Mouse (Mus musculus) hematopoietic stem cell, adult 5-6 weeks (primary cell): ENCODE measurements at regions not wholly inside any gene's neighbourhood (a gene's known extent, or its start where the extent isn't known, plus 50 kb on each side); places are given as distances from the start of the nearest gene placed in this dataset.
"Not testable (repeated sequence)": the region's sequence is repeated elsewhere in the genome, so short reads cannot be mapped to it uniquely, and the experiment has no call there.

Experiments used
- ATAC-seq, 2 experiments: fragments of 125-278 bp in 1 of 2; replicated peaks in 1 of 2; 2 replicates each; pipeline ENCODE4 v1.8.0; 2016 to 2017; ENCODE audit warnings: inconsistent platforms in 2 of 2, mild to moderate bottlenecking in 2 of 2, moderate number of reproducible peaks in 2 of 2, low read depth in 1 of 2, moderate TSS enrichment in 1 of 2; ENCODE audit not compliant: low FRiP score in 2 of 2, poor library complexity in 2 of 2, severe bottlenecking in 2 of 2, insufficient read depth in 1 of 2, low TSS enrichment in 1 of 2

- ATAC-seq: no peak
Measured at GRCm38 (mm10) chr14:58282708-58283290, 212.5 kb downstream of the Fgf9 start.

DNA sequence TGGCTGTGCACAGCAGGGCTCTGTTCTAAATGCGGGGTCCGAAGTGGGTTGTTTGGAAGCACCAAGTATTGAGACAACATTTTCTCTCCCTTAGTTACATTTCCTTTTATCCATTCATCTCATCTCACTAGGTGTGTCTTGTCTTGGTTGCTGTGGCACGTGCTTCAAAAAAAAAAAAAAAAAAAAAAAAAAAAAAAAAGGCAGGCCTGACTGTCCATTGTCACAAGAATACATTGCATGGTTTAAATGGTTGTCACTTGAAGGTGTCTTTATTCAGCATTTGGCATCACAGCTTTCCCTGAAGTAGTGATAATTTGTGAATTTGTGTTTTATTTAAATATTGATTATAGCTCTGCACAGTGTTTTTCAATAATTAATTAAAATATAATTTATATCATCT, 211.9 kb downstream of the Fgf9 start:
- no peak for ATAC-seq

- not testable (repeated sequence) for ATAC-seq
Measured at GRCm38 (mm10) chr14:58274440-58274839, 204.1 kb downstream of the Fgf9 start.

DNA sequence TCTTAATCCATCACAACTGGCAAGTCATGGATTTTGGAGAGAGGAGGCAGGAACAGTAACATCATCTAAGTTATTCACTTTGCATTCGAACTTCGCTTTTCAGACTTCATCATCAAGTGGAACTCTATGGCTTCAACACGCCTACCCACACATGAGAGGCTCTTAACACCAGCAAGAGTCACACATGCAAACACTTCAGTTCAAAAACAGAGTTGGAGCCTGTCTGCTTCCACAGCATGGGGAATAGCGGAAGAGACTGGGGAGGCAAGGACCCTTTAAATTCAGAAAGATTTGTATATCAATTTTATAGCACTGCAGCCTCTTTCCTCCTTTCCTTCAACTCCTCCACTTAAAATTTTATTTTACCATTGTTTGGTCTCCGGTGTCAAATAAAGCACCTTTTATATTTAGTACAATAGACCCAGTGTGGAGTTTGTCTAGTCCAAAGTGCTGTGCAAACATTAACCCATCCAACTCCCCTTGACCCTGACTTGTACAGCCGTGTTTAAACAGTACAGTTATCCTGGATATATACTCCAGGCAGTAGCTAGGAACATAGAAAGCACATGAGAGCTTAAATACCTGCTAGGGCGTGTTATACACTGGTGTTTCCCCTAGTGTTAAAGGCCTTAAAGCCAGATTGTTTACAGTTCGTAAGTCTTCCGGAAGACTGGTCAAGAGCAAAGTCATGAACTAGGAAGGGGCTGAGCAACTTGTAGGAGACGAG, 203.5 kb downstream of the Fgf9 start:
- ATAC-seq: no peak

- no peak for ATAC-seq
Measured at GRCm38 (mm10) chr14:58265373-58265772, 195.0 kb downstream of the Fgf9 start.

DNA sequence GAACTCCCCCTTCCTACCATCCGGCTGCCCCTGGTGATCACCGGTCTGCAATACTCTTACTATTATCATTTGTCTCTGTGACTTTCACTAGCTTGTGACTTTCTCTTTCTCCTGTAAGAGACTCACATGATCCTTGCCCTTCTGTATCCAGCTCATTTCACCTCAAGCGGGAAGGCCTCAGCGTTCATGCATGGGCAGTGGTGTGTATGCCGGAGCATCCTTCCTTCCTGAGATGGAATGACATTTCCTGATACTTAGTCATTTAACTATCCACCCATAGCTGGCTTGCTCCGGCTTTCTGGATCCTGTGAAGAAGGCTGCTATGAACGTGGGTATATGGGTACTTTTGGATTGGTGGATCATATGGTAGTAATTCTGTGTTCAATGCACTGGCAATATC, 194.1 kb downstream of the Fgf9 start:
- no peak for ATAC-seq

DNA sequence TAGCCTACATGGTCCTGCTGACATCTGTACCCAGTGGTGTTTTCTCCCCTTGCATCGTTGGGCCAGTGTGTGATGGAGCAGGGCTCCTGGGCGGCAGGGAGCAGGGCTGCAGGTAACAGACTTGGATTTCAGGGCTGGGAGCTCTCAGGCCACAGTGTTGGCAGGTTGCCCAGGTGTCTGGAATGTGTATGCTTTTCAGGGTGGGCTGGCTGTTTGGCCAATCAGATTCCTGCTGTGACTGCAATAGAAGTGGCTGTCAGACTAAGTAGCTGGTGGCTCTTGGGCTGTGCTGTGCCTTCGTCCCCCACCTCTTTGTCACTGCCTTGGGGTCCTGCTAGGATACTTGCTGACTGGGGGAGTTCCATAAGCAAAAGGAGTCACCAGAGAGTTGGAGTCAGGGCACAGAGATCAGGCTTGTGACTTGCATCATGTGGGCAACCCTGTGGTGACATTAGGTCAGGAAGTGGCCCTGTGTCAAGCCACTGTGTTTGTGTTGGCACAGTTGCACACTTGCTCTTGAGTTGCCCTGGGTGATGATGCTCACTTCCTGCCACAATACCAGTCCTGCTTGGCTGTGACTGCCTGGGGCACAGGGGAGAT, 183.1 kb downstream of the Fgf9 start:
- ATAC-seq: peak; percentile 95 to 98

DNA sequence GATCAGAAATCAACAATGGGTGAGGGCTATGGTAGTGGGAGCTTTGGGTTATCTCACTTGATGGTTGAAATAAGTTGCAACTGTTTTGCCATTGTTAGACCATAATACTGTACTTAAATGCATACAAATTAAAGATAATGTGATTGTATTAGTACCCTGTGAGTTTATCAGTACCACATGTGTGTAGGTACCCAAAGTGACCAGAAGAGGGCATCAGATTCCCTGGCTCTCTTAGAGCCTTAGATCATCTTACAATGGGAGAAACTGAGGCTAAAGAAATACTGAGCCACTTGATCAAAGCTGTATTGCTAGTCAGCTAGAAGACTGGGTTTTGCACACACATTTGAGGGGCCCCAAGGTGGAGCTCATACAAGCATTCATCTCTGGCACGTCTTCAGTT, 155.5 kb downstream of the Fgf9 start:
- no peak for ATAC-seq

DNA sequence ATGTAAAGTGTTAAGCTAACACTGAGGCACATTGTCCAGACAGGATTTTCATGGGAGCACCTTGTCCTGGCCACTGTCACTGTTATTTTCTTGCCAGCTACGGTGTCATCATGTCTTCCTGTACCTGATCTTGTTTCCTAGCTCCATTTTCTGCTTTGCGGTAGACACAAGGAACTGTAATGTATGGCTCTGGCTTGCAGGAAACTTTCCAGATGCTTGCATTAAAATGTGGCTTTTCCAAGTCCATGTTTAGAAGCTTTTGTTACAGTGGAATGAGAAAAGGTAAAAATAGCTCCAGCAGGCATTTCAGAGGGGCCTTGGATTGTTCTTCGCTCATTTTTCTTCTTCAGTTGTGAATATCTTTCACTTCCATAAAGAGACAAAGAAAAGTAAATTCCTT, 154.1 kb downstream of the Fgf9 start:
- no peak for ATAC-seq

- no peak for ATAC-seq
Measured at GRCm38 (mm10) chr14:58208401-58208800, 138.1 kb downstream of the Fgf9 start.

DNA sequence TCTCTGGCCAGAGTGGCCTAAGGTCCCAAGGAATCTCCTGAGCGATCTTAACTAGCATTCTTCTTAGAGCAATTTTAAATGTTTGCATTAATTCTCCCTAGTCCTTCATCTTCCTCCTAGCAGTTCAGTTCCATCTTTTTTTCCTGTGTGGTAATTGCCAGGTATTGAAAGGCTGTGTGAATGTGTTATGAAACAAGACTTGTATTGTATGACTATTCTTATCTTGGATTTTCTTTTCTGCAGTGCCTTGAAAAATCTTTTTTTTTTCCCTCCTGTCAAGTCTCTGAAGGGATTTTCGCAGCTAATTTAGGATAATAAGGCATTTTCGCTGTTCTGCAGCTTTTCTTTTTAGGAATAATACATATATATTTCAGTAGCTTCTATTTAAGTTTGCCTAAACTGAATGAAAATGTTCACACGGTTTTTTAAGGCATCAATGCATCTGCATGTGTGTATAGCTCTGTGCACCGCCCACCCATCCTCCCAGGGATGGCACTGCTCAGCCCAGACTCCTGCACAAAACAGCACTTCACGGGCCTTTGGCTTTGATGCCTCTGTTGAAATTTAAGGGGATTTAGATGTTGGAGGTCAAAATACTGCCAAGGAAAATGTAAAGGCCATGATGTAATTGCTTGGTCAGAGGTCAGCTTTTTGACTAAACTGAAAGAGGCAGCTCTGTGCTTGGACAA, 132.4 kb downstream of the Fgf9 start:
- no peak for ATAC-seq

GRCm38 (mm10) chr14:58189948-58190347, 119.6 kb downstream of the Fgf9 start:
- ATAC-seq: no peak

- ATAC-seq: no peak
Measured at GRCm38 (mm10) chr14:58182869-58183268, 112.5 kb downstream of the Fgf9 start.

DNA sequence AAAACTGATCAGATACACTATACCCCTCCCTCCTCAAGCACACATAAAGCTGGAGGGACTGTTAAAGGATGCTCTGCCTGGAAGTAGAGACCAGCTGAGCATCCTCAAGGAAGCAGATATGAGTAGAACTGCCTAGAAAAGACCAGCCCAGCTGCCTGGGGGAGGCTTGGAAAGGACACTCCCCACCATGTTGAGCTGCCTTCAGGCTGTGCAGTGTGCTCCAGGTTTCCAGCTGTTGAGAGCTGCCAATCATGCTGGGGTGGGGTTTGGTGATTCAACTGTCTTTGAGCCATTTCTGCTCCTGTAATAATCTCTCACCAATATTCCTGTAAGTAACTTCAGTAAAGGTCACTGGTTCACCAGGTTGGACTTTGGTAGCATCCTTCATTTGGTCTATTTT, 110.4 kb downstream of the Fgf9 start:
- no peak for ATAC-seq

DNA sequence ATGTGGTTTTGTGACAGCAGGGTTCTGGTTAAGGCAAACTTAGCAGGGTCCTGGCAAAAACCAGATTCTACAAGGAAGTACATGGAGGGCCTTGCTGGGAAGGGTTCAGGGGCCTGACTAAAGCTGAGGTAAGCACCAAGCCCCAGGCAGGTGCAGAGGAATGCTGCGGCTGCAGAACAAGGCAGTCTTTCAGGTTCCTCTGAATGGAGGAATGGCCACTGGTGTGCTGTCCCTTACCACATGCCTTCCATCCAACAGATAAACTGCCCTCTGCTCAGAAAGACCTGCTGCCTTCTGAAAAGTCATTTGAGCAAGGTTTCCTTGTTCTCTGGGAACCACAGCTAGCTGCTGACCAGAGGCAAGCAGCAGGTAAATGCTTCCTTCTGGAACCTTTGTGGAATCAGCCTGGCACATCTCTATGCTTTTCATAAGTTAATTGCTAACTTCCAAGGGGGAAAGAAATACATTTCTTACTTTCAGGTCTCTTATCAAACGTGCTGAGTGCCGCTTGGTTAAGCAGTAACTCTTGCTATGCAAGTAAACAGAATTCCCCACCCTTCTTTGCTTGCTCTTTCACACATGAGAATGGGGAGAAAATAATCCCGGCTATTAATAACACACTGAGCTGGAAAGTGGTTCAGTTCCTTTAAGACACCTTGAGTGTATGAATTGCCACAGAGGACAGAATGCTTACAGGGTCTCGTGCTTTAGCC, 105.5 kb downstream of the Fgf9 start:
- no peak for ATAC-seq

GRCm38 (mm10) chr14:58174512-58174911, 104.2 kb downstream of the Fgf9 start:
- ATAC-seq: no peak

DNA sequence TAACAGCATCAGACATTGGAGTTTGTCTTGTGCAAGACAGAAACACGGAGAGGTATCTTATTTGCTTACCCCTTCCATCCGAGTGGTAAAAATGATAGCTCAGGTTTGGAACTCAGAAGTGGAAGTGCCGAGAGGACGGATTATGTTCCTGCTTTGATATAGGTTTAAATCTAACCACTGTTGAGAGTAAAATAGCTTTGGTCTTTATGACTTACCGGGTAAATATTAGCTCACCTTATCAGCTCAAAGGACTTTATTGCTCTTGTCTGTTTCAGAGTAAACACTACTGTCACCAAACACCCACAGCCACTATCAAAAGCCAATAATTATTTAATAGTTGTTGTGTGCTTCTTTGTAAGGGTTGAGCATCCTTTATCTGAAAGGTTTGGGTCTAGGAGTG, 98.6 kb downstream of the Fgf9 start:
- no peak for ATAC-seq
